Mouse (Mus musculus): ENCODE measurements around the gene Efcc1.

Efcc1 gene

GRCm38 (mm10) chr6:87730591-87731462 is at the start of gene Efcc1:
TSS of gene Efcc1 (plus strand) at chr6:87730869.
- CTCF ChIA-PET, result interaction anchor here (0.6 to 2.3 kb wide), 9 partner anchors 8 to 1267 kb away, joined by 3 to 11 read pairs (median 3); partner anchors contain the start of gene Aplf (in 1 of the 4)
- POLR2A ChIA-PET, result interaction anchor here (0.6 to 4.8 kb wide), 19 partner anchors 8 to 267 kb away, joined by 3 to 32 read pairs (median 3); partner anchors contain the start of genes Isy1 (in 1 of the 4) and Rab43 (in 1 of the 4)

DNA sequence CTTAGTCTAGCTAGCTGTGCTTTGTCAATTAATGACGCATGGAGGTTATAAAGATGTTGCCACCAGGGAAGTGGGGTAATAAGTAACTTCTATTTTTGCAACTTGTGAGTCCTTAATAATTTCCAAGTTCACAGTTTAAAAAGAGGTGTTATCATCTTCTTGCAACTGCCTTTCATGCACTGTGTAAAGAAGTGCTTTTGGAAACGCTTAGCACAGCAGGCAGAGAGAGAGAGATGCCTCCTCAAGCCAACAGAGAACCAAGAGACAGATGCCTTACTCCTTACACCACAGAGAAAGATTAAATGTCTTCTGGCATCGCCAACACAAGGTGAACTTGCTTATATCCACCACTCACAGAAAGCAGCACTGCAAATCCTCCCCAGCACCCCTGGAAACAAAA is 34.7 kb upstream of the Efcc1 start:
- ChIA-PET POLR2A (no interaction called here), CTCF (no interaction called here)

DNA sequence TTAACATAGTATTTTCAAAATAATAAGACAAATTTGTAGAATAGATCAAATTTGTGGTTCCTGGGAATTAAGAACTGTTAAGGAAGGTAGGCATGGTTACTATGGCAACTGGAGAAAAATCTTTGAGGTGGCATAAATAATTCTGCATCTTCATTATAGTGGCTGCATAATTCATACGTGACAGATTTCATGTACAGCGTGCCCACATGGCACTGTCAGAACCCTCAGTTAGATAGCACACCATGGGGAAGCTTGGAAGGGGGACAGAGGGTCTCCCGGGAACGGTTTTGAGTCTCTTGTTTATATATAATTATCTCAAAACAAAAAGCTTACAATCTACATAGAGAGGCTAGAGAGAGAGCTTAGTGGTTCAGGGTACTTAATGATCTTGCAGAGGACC is 34.1 kb upstream of the Efcc1 start:
- POLR2A ChIA-PET, result interaction anchor here in 1 of 4 experiments (1.4 kb wide), 1 partner anchor 25 kb away, joined by 3 read pairs; the partner anchor contains the start of gene Aplf
- CTCF ChIA-PET, result no interaction called here

GRCm38 (mm10) chr6:87706246-87706645 is 24.4 kb upstream of the Efcc1 start:
- ChIA-PET CTCF (interaction anchor here (0.5 to 1.7 kb wide), 16 partner anchors 9 to 509 kb away, joined by 3 to 11 read pairs (median 4); partner anchors contain the start of genes Efcc1 (in 2 of the 4) and Rab43 (in 1 of the 4)), POLR2A (interaction anchor here in 3 of 4 experiments (0.6 to 1.6 kb wide), 9 partner anchors 12 to 872 kb away, joined by 3 to 5 read pairs (median 4); no protein-coding TSS in a partner anchor)

DNA sequence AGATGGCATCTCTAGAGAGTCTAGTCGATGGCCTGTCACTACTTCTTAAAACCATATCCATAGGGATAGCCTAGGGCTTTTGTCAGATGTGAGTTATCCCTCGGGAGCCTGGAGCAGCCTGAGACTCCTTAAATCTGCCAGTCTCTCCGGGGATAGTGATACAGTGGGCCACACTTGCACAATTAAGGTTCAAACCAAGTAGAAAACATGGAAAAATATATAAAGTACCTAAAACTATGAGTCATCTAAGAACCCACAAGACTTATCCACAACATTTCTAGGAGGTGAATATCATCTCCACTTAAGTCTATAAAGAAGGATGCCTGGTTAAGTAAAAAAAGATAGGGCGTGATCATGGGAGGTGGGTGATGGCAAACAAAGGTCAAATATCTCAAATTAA is 18.4 kb upstream of the Efcc1 start:
- POLR2A ChIA-PET, result interaction anchor here (1.1 to 2.9 kb wide), 7 partner anchors 9 to 126 kb away, joined by 3 to 8 read pairs (median 3); partner anchors contain the start of genes Efcc1 (in 2 of the 4) and Isy1 (in 1 of the 4)

GRCm38 (mm10) chr6:87714091-87714490 is 16.6 kb upstream of the Efcc1 start:
- POLR2A ChIA-PET, result interaction anchor here in 1 of 4 experiments (2.6 kb wide), 1 partner anchor 9 kb away, joined by 6 read pairs; no protein-coding TSS in a partner anchor
- CTCF ChIA-PET, result no interaction called here

More for the DNA sequence above, 18.4 kb upstream of the Efcc1 start:
- CTCF ChIA-PET, result no interaction called here

- ChIA-PET CTCF (interaction anchor here (0.5 to 1.4 kb wide), 10 partner anchors 8 to 514 kb away, joined by 3 to 8 read pairs (median 4); partner anchors contain the start of genes Copg1 (in 1 of the 4) and Efcc1 (in 1 of the 4)), POLR2A (interaction anchor here (0.6 to 3.9 kb wide), 31 partner anchors 9 to 419 kb away, joined by 3 to 32 read pairs (median 3); partner anchors contain the start of genes Aplf (in 2 of the 4), Efcc1 (in 2 of the 4), Rab7 (in 2 of the 4) and Hmces (in 1 of the 4))
Measured at GRCm38 (mm10) chr6:87722631-87723030, 8.0 kb upstream of the Efcc1 start.

DNA sequence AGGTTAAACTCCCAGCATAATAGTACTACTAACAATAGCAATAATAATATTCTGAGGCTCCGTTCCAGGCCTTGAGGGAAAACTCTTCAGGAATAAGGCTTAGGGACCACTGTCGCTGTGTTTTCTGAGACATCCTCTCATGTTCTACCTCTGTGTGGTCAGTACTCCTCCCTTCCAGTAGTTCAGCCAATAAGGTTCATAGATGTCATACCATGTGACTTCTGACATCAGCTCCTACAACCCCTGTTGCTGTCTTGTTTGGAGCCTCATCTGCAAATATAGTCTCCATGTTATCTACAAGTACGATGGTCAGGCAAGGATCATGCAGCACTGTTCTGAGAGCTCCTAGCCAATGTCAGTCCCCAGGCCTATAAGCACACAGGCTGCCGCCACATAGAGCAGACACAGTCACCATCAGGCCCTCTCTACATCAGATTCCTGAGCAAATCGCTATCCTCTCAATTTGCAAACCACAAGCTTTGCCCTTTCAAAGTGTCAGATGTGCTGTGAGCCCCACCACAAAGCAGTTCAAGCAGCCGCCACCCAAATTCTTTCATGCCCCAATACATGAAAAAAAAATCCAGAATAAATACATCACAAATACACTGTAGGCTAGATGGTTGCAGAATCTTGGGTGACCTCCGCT is 5.3 kb upstream of the Efcc1 start:
- POLR2A ChIA-PET, result interaction anchor here in 3 of 4 experiments (0.6 to 2.4 kb wide), 5 partner anchors 13 to 359 kb away, joined by 3 to 8 read pairs (median 4); partner anchors contain the start of gene Rpn1 (in 1 of the 3)

DNA sequence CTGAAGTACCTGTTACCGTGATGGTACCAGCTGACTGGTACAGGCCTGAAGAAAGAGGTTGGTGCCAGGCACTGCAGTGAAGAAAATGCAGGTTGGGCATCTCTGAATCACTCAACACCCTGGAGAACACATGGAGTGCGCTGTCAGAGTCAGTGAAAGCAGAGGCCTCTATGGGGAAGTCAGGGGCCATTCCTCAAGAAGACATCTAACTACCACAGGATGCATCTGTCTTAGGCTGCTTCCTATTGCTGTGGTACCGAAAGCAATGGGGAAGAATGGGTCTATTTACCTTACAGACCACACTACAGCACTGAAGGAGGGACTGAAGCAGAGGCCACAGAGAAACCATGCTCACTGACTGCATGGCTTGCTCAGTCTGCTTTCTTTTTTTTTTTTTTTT is 2.6 kb upstream of the Efcc1 start:
- POLR2A ChIA-PET, result no interaction called here
- CTCF ChIA-PET, result no interaction called here

More for the DNA sequence above, 5.3 kb upstream of the Efcc1 start:
- CTCF ChIA-PET, result interaction anchor here in 2 of 4 experiments (0.6 kb wide), 2 partner anchors 258 to 1218 kb away, joined by 3 read pairs; no protein-coding TSS in a partner anchor

- CTCF ChIA-PET, result interaction anchor here in 3 of 4 experiments (0.6 to 2.3 kb wide), 6 partner anchors 24 to 1267 kb away, joined by 3 to 11 read pairs (median 4); partner anchors contain the start of gene Aplf (in 1 of the 3)
- POLR2A ChIA-PET, result interaction anchor here in 3 of 4 experiments (1.0 to 4.8 kb wide), 12 partner anchors 7 to 268 kb away, joined by 3 to 32 read pairs (median 4); partner anchors contain the start of gene Isy1 (in 1 of the 3)
Measured at GRCm38 (mm10) chr6:87730141-87730540, 528 bp upstream of the Efcc1 start.

DNA sequence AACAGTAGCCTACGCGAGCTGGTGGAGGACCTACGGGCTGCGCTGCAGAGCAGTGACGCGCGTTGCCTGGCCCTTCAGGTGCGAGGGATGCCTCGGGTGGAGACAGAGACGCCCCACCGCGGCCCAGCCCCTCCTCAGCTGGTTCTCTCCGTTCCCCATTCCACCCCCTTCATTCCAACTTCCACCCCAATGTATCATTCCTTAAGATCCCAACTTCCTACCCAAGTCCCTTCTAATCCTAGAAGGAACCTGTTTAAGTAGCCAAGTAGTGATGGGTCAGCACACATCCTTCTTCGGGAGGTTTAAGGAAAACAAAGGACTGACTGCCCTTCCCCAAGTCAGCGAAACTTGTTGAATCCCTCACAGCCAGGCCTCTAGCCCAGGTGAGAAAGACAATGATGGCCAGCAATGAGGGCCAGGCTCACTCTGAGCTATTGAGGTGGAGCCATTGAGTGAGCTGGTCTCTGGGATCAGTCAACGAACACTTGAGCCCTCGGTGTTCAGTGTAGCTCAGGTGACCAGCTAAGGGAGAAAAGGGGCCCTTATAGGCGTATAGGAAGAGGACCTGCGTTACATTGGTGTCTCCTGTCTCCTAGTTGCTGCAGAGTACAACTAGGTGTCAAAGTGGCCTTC is 910 bp downstream of the Efcc1 start:
- ChIA-PET POLR2A (interaction anchor here in 3 of 4 experiments (0.7 to 4.8 kb wide), 15 partner anchors 9 to 262 kb away, joined by 3 to 32 read pairs (median 4); partner anchors contain the start of gene Isy1 (in 1 of the 3)), CTCF (interaction anchor here in 2 of 4 experiments (0.6 to 2.3 kb wide), 6 partner anchors 9 to 122 kb away, joined by 3 to 11 read pairs (median 4); partner anchors contain the start of gene Aplf (in 1 of the 2))

DNA sequence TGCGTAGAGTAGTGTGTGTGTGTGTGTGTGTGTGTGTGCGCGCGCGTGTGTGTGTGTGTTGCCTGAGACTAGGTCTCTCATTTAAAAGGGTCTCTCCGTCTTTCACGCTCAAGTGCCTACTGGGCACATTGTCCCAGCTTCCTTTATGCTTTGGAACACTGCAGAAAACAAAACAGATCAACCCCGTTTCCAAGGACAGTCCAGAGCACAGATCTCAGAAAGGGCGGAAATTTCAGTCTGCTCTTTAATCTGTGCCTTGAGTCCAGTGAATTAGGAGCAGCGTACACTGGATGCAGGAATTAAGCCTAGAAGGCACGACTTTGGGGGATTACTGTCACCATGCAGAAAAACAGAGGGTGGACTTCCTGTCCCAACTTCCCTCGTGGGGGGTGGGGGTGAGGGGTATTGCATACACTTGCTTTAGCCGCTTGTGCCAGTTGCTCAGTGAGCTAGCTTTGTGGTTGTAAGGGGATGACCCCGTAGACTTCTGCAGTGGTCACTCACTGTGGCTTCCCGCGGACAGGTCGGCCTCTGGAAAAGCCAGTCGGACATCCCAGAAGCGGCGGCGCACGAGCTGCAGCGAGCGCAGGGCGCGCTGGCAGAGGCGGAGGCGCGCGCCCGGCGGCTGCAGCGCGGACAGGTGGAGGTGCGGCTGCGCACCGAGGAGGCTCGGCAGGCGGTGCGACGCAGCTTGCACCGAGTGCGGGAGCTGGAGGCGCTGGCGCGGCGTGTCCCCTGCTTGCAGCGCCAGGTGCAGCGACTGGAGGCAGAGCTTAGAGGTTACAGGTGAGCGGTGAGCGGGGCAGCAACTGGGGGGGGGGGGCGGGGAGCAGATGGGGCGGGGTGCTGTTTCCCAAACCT is 1.7 kb downstream of the Efcc1 start:
- POLR2A ChIA-PET, result interaction anchor here (0.6 to 4.8 kb wide), 17 partner anchors 9 to 439 kb away, joined by 3 to 32 read pairs (median 5); partner anchors contain the start of genes Aplf (in 1 of the 4), Gm45140 (in 1 of the 4) and Isy1 (in 1 of the 4)
- CTCF ChIA-PET, result interaction anchor here (0.6 to 1.5 kb wide), 7 partner anchors 10 to 266 kb away, joined by 3 to 6 read pairs (median 3); no protein-coding TSS in a partner anchor

DNA sequence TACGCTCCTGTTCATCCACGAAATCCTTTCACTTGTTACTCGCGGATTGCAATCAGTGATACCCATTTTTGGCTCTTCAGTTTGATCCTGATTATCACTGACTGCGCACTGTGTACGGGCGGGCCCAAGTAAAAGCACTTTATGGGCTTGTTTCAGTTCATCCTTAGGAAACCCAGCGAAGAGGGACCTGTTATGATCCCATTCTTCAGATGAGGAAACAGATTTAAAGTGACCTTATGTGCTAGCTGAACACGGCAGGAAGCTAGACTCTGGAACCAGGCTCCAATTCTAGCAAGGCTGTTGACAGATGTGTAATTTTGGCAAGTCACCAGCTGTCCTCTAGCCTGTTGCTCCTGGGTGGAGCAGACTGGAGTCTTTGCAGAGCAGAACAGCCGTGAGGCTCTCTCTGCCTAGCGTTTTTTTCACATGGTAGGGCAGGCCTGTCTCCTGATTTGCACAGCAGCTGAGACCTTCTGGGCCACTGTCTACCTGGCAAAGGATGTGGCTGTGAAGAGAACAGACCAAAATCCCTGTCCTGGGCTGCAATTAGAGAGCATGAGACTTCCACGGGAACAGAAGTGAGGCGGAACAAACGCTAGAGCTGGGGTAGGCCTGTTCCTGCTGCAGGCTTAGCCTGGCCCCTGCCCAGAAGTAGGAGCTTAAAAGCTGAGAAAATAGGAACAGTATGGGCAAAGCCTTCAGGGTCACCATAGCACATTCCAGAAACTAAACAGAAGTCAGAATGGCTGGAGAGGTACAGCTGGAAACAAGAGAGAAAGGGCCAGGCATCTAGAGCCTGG is 2.7 kb downstream of the Efcc1 start:
- POLR2A ChIA-PET, result interaction anchor here in 3 of 4 experiments (0.5 to 4.8 kb wide), 10 partner anchors 10 to 188 kb away, joined by 3 to 32 read pairs (median 5); no protein-coding TSS in a partner anchor
- CTCF ChIA-PET, result interaction anchor here in 3 of 4 experiments (1.0 to 1.5 kb wide), 5 partner anchors 9 to 267 kb away, joined by 3 read pairs; no protein-coding TSS in a partner anchor

DNA sequence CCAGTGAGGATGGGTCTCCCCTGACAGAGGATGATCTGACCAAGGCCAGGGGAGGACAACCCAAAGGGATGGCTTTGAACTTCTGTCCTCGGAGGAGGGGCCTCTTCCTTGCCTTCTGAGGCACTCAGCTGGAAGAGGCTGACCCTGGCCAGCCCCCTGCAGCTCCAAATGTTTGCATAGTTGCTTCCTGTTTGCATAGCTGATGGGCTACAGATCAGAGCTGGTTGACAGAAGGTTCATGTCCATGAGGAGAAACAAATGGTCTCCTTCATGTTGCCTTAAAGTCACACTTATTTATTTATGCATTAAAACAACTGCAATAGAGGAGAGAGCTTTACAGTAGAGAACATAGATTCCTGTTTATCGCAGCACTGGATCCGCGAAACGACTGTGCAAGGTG is 3.5 kb downstream of the Efcc1 start:
- ChIA-PET POLR2A (interaction anchor here in 2 of 4 experiments (1.5 to 4.8 kb wide), 3 partner anchors 11 to 28 kb away, joined by 3 to 32 read pairs (median 5); no protein-coding TSS in a partner anchor), CTCF (no interaction called here)

- ChIA-PET POLR2A (interaction anchor here in 1 of 4 experiments (0.6 kb wide), 1 partner anchor 562 kb away, joined by 3 read pairs; no protein-coding TSS in a partner anchor), CTCF (interaction anchor here in 1 of 4 experiments (0.7 kb wide), 1 partner anchor 75 kb away, joined by 3 read pairs; no protein-coding TSS in a partner anchor)
Measured at GRCm38 (mm10) chr6:87736923-87737322, 6.3 kb downstream of the Efcc1 start.
